Mouse (Mus musculus) mature B cell (primary cell): ENCODE data around the gene Cpeb2.

Source experiments
- in situ Hi-C: fragments of 300-500 bp; cut with MboI; formaldehyde crosslinking; loops from 2 replicates; pipeline ENCODE4 v1.14.3; 2019

Cpeb2 gene

GRCm38 (mm10) chr5:43237238-43237637 is 4.3 kb downstream of the Cpeb2 start:
- in situ Hi-C loops: loop anchor here (25.0 kb wide), 1 partner anchor 1000 kb away; the partner anchor contains the start of gene Tapt1

DNA sequence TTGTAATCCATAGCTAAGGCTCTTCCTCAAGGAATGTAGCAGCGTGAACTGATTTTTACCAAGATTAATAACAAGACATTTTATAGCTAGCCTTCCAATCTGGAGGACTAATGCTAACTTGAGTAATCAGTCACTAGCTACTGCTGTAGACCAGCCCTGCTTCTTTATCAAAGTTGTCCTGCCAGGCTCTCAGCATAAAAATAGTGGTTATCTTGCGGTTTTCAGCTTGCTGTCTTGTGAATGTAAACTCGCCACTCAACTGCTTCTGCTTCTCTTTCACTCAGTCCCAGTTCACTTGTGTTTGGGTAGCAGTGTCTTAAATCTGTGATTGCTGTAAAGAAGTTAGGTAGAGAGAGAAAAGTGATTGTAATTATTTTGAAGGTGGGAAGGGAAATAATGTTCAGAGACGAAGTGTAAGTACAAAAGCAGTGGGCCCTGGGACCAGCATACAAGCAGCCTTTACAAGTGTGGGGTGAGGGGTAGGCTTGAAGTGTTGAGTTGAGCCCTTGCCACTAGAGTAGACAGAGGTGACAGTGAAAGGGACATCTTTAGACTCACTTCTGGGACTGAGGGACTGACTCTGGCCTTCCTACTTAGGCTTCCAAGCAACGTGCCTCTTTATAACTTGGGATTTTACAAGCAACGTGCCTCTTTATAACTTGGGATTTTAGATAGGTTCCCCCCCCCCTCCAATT is 6.3 kb downstream of the Cpeb2 start:
- in situ Hi-C loops: loop anchor here (25.0 kb wide), 1 partner anchor 998 kb away; the partner anchor contains the start of gene Tapt1

DNA sequence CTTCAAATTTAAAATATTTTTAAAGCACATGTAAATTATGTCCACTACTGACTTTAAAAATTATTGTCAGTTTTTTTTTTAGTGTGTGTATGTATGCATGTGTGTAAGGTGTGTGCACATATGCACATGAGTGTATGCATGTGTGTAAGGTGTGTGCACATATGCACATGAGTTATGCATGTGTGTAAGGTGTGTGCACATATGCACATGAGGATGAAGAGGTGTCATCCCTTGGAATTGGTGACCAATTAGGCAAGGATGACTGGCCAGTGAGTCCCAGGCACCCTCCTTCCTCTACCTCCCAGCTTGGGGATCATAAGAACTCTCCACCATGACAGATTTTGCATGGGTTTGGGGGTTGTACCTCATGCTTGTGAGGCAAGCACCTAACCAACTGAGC is 7.8 kb downstream of the Cpeb2 start:
- in situ Hi-C loops: loop anchor here (25.0 kb wide), 1 partner anchor 997 kb away; the partner anchor contains the start of gene Tapt1

DNA sequence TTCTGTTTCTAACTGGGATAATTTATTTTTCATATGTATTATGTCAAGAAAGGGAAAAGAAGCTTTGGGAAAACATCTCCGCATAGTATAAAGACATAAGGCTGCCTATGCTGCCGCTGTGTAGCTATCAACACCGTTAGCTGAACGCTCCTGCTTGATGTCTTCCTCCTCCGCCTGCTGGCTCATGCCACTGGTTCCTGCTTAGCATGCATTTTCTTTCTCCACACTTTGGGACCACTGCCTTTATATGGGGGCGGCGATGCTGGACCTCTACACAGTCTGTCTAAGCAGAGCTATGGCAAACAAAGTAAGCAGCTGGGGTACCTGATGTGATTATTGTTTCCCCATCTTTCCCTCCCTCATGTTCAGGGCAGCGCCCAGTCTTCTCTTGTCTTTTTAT is 13.3 kb downstream of the Cpeb2 start:
- in situ Hi-C loops: loop anchor here (25.0 kb wide), 1 partner anchor 991 kb away; the partner anchor contains the start of gene Tapt1

DNA sequence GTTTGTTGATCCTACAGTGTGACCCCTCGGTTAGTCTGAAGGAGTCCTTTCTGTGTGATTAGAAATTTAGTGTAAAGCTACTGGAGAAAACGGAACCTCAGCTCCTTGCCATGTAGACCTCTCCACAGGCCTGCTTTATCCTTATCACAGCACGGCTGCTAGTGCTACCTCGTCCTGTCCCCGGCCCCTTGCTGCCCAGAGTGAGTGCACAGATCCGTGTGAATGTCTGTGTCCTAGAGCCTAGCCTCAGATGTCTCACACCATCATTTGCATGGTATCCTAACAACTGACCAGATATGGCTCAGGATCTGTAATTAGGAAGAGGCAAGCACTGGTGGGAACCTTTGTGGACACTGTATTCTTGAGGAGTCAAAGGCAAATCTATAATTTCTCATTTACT is 14.0 kb downstream of the Cpeb2 start:
- in situ Hi-C loops: loop anchor here (25.0 kb wide), 1 partner anchor 990 kb away; the partner anchor contains the start of gene Tapt1

DNA sequence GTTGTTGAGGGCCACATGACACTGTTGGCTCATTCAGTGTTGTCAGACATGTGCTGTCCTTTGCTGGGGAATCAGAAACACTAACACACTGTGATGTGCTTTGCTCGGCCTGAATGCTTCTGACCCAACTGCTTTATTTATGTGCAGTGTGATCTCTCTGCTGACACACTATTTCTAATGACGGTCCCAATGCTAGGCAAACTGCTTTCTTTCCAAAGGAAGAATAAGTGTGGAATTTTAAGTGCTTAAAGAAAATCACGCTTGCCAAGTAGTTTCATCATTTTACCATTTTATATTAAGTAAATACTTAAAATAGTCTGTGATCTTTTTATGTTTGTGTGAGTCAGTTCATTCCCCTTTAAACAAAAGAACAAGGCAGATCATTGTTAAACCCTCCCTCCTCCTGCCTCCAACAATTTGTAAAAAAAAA is 15.0 kb downstream of the Cpeb2 start:
- in situ Hi-C loops: loop anchor here (25.0 kb wide), 1 partner anchor 989 kb away; the partner anchor contains the start of gene Tapt1

DNA sequence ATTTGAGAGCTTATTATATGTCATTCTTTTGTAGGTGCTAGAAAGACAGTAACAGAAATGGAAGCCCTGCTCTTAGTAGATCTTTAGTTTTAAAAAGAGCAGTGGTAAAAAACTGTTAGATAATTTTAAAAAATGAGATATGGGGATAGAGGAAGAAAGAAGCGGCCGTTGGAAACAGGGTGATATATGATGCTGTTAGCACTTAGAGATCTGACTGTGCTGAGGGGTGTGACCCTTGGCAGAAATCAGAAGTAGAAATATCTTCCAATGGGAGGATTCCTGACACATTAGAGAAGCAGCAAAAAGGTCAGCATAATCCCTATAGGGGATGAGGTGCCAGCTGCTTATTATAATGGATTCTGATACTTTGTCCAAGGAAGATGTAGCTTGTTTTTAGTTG is 24.5 kb downstream of the Cpeb2 start:
- in situ Hi-C loops: no loop called here

DNA sequence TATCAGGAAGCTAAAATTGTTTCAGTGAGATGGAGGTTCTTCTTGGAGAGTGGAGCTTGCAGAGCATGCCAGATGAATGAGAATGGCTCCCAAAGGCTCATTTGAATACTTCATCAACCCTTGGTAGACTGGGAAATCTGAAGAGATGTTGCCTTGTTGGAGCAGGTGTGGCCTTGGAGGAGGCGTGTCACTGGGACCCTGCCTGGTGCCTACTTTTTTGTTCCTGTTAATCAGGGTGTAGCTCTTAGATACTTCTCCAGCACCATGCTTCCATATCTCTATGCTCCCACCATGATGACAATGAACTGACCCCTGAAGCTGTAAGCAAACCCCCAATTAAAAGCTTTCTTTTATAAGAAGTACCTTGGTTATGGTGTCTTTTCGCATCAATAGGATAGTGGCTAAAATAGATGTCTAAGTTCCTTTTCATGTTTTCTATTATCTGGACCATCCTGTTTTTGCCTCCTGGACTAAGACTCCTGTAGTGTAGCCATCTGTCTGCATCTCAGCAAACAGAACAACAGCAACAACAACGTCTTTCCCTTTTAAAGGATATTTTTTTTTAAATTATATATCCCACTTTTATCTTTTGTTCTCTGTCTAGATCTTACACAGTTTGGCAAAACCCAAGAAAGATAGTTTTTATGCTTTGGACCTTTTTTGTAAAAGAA is 25.6 kb downstream of the Cpeb2 start:
- in situ Hi-C loops: no loop called here

DNA sequence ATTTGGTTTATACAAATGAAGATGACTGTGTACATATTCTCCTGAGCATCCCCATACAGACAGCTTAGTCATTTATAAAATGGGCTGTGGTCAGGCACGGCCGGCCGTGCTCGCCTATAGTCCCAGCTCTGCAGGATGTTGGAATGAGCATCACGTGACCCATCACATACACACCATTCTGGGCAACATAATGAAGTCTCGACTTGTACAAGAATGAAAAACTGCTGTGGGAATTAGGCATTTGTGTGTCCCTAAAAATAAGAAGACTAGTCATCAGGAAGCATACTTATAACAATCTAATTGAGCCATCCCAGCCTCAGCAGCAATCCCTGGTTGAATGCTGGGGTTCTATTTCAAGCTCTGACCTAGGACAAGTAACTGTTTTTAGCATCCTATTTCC is 28.8 kb downstream of the Cpeb2 start:
- in situ Hi-C loops: no loop called here

- in situ Hi-C loops: no loop called here
Measured at GRCm38 (mm10) chr5:43263951-43264350, 31.0 kb downstream of the Cpeb2 start.

DNA sequence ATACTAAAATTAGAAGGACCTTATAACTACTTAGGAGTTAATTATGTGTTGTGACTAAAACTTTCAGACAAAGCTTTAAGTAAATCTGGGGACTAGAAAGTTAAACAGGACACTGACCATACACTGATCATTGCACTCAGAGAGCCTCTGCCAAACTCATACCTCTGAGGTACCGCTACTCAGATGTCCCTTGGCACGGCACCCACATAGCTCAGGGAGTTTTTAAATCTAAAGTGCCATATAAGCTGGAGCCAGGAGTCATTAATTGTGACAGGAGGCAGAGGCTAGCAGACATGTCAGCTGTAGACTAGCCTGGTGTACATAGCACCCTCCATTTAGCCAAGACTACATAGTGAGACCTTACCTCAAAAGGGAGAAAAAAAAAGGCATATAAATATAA is 31.7 kb downstream of the Cpeb2 start:
- in situ Hi-C loops: no loop called here

- in situ Hi-C loops: no loop called here
Measured at GRCm38 (mm10) chr5:43277982-43278381, 45.0 kb downstream of the Cpeb2 start.

DNA sequence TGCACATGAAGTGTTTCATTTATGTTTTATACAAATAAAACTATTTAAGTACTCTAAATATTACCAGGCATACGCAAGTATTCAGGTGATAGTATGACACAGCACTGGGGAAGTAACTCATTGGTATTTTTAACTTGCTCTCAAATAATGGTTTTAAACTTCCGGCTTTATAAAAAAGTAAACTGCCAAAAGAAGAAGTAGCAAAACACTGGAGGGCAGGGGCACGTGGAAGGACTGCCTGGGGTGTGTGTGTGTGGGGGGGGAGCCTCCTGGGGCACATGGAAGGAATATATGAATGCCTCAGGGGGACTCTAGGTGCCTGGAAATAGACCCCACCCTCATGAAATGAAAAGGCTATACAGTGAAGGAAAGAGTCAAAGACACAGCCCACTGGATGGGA is 46.8 kb downstream of the Cpeb2 start:
- in situ Hi-C loops: no loop called here

DNA sequence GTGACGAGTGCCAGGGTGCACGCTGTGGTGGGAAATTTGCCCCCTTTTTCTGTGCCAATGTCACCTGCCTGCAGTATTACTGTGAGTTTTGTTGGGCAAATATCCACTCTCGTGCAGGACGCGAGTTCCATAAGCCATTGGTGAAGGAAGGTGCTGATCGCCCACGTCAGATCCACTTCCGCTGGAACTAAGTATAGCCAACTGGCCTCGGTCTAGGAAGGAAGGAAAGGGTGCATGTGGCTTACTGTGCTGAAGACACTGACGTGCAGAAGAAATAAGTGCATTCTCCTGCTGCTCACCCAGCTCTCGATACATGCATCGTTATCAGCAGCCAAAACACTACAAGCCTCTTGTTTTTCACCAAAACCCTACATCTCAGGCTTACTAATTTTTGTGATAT is 52.8 kb downstream of the Cpeb2 start:
- in situ Hi-C loops: no loop called here

DNA sequence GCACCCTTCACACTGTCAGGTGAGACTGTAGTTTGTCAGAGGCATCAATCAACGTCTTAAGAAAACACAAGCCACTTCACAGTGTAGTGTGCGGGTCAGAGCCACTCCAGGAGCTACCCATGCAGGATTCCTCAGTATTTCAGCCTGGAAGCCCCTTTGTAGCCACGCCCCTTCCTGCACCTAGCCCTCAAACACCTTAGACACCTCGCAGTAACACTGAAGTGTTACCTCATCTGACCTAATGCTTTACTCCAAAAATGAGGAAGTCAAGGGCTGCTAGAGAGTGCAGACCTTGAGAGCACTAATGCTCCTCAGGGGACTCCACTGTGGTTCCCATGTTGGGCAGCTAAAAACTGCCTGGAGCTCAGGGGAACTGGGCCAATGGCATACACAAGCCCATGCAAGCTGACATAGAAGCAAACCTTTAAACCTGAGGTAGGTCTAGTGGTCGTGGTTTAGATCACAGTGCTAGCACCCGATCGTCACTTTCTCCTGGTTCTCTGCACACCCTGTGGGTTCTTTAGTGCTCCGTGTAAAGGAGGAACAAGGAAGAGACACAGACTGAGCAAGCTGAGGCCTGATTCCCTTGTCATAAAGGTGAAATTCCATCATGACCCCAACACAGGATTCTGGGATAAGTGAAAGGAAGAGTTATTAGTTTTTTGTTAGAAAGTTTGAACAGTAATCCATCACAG is 56.9 kb downstream of the Cpeb2 start:
- in situ Hi-C loops: no loop called here

DNA sequence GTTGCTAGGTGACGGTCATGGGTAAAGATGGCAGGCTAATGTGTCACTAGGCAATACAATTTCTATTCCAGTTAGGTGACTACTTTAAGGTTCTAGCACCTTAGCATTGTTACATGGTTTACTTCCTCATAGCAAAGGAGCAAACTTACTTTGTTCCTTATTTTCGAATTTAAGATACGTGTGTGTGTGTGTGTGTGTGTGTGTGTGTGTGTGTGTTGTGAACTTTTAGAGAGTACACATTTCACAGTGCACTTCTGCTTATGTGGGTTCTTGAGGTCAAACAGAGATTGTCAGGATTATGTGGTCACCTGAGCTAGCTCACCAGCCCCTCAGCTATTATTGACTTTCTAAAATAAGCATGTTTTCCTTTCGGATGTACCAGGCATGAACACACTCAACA is 60.2 kb downstream of the Cpeb2 start:
- in situ Hi-C loops: no loop called here

GRCm38 (mm10) chr5:43297459-43297858 is 64.5 kb downstream of the Cpeb2 start:
- in situ Hi-C loops: no loop called here

- in situ Hi-C loops: no loop called here
Measured at GRCm38 (mm10) chr5:43298975-43299374, 66.0 kb downstream of the Cpeb2 start.

- in situ Hi-C loops: no loop called here
Measured at GRCm38 (mm10) chr5:43300076-43300475, 67.1 kb downstream of the Cpeb2 start.

DNA sequence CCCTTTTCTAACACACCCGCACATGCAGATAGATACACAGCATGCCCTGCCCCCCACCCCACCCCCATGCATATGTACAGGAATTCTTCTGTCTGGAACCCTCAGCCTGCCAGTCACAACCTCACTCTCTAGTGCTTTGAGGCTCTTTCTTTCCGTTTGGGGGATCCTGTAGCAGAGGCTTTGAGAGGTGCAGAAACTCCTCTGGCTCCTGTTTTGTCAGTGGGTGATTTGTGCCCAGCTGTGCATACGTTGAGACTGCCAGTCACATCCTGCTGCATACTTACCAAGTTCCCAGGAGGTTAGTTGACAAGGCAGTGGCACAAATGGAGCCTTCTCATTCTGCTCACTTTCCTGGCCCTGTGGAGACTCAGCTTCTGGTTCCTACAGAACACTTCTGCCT is 68.0 kb downstream of the Cpeb2 start:
- in situ Hi-C loops: no loop called here

GRCm38 (mm10) chr5:43303504-43303903 is 70.5 kb downstream of the Cpeb2 start:
- in situ Hi-C loops: no loop called here

DNA sequence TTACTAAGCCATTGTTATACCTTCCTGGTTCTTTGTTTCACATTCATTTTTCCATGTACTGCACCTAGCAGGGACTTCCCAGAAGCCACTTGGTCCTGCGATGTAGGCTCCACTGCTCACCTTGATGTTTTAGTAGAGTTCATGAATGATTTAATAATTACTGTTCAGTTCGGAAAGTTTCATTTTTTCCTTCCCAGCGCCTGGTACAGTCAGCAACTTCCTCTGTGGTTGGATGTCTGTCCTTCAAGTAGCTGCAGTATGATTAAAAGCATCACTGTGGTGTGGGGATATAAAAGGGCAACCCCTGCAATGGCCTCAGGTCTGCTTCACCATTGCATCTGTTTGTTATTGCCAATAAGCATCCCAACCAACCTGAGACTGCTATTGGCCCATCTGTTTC is 72.5 kb downstream of the Cpeb2 start:
- in situ Hi-C loops: no loop called here

DNA sequence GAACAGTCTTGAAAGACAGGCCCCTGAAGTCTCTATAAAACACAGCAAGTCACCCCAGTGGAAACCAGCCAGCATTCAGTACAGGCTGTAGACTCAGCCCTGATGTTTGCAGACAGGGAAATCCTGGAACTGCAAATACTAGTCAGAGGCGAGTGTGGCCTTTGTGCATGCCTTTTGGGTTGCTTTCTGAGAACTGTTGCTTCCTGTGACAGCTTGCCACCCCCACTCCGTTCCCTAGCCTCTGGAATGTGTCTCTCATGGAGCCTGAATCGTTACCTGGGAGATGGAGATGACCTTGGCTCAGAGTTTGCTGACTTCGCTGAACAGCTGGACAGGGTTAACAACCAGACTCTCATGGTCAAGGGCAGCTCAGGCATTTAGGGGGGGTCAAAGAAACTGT is 77.0 kb downstream of the Cpeb2 start:
- in situ Hi-C loops: no loop called here
